Mouse (Mus musculus) ES-Bruce4 (cell line): Measurements from ENCODE around the gene Hnrnpm. TPM values are rescaled to one million over a fixed set of nuclear protein-coding genes. Genes with fewer than 3 reads are reported as not detected.

ENCODE experiments used
- H3K27ac ChIP-seq: 2 replicates; pipeline ENCODE4 v1.5.1; 2012; ENCODE audit warnings: low read length, inconsistent platforms; ENCODE audit not compliant: insufficient read depth
- H3K27me3 ChIP-seq: 2 replicates; pipeline ENCODE4 v1.6.1; 2012; ENCODE audit warnings: mild to moderate bottlenecking, low read length, inconsistent platforms; ENCODE audit not compliant: control insufficient read depth, poor library complexity, insufficient read depth, severe bottlenecking
- H3K36me3 ChIP-seq: 2 replicates; pipeline ENCODE4 v1.6.1; 2012; ENCODE audit warnings: inconsistent platforms, mild to moderate bottlenecking, low read length, moderate library complexity; ENCODE audit not compliant: control insufficient read depth, poor library complexity, insufficient read depth, severe bottlenecking
- H3K4me1 ChIP-seq: one replicate; pipeline ENCODE4 v1.8.1; 2011; ENCODE audit warnings: low read length; ENCODE audit not compliant: control insufficient read depth, insufficient read depth
- H3K4me3 ChIP-seq: 2 replicates; pipeline ENCODE4 v1.5.1; 2011; ENCODE audit warnings: low read depth, mild to moderate bottlenecking, low read length
- H3K9ac ChIP-seq: 2 replicates; pipeline ENCODE4 v1.6.1; 2012; ENCODE audit warnings: low read depth, mild to moderate bottlenecking, inconsistent platforms; ENCODE audit not compliant: poor library complexity, severe bottlenecking
- H3K9me3 ChIP-seq: replicated peaks from 2 replicates; pipeline ENCODE4 v1.6.1; 2012; ENCODE audit warnings: mild to moderate bottlenecking, low read length, inconsistent platforms; ENCODE audit not compliant: control insufficient read depth, poor library complexity, insufficient read depth, severe bottlenecking
- CTCF ChIP-seq: IDR thresholded peaks from one replicate; pipeline ENCODE4 v1.8.1; 2011; ENCODE audit warnings: low read depth, low read length
- EP300 ChIP-seq: IDR thresholded peaks from 2 replicates; pipeline ENCODE4 v1.6.1; 2011; ENCODE audit warnings: low read depth, low read length; ENCODE audit not compliant: insufficient read depth
- POLR2A ChIP-seq: IDR thresholded peaks from one replicate; pipeline ENCODE4 v1.8.1; 2011; ENCODE audit warnings: low read length; ENCODE audit not compliant: insufficient read depth
- polyA plus RNA-seq: library from polyadenylated mRNA; stranded (reverse); fragments of >200 nt; gene quantifications from 2 replicates; pipeline ENCODE4 v1.2.4, GENCODE M21; 2011; ENCODE audit warnings: low read depth; ENCODE audit not compliant: missing spikeins, insufficient read depth, insufficient read length

The Hnrnpm gene
- polyA plus RNA-seq, 1 experiment: 607 TPM

GRCm38 (mm10) chr17:33600831-33601230, 85.8 kb downstream of the Hnrnpm start:
- H3K4me1 ChIP-seq: peaks cover 4% of the 10 kb centered on the region
- no peak overlapping the region for H3K4me3 ChIP-seq
- no peaks in the 10 kb centered on the region for H3K36me3 ChIP-seq
- no peaks in the 10 kb centered on the region for H3K27me3 ChIP-seq
- H3K9me3 ChIP-seq: no peaks in the 10 kb centered on the region; the same call in 1 of the 2 replicates
- H3K27ac ChIP-seq: peak overlapping the region; percentile 74; the same call in 1 of the 2 replicates
- no peak overlapping the region for H3K9ac ChIP-seq
- TF ChIP-seq POLR2A: no peak
- TF ChIP-seq EP300: no peak
- TF ChIP-seq CTCF: no peak

- Histone ChIP-seq H3K27ac (peak overlapping the region; percentile 97), H3K4me3 (no peak overlapping the region), H3K27me3 (no peaks in the 10 kb centered on the region), H3K9ac (0 out of 2 replicates have a peak overlapping the region, but pooled peaks have one; percentile 31), H3K36me3 (no peaks in the 10 kb centered on the region), H3K4me1 (peaks cover 4% of the 10 kb centered on the region), H3K9me3 (no peaks in the 10 kb centered on the region; the same call in 1 of the 2 replicates)
- 0 out of 2 replicates have a peak, but pooled peaks have one; percentile 7 for TF ChIP-seq EP300
- no peak for TF ChIP-seq POLR2A
These were observed 86.7 kb downstream of the Hnrnpm start for GRCm38 (mm10) chr17:33599836-33600475.

- no peaks in the 10 kb centered on the region for H3K36me3 ChIP-seq
- no peak overlapping the region for H3K27ac ChIP-seq
- TF ChIP-seq POLR2A (no peak), CTCF (no peak), EP300 (no peak)
- H3K4me1 ChIP-seq: peaks cover 4% of the 10 kb centered on the region
- no peak overlapping the region for H3K9ac ChIP-seq
- no peaks in the 10 kb centered on the region; the same call in 1 of the 2 replicates for H3K9me3 ChIP-seq
- H3K27me3 ChIP-seq: no peaks in the 10 kb centered on the region
- H3K4me3 ChIP-seq: peak overlapping the region; percentile 6; the same call in 1 of the 2 replicates
These were observed 88.2 kb downstream of the Hnrnpm start for GRCm38 (mm10) chr17:33598506-33598905.

- no peaks in the 10 kb centered on the region for H3K27me3 ChIP-seq
- no peak overlapping the region for H3K27ac ChIP-seq
- H3K9me3 ChIP-seq: no peaks in the 10 kb centered on the region; the same call in 1 of the 2 replicates
- no peak for TF ChIP-seq EP300
- peak; percentile 30 for TF ChIP-seq CTCF
- peaks cover 2% of the 10 kb centered on the region for H3K4me1 ChIP-seq
- no peak overlapping the region for H3K4me3 ChIP-seq
- H3K9ac ChIP-seq: no peak overlapping the region
- H3K36me3 ChIP-seq: no peaks in the 10 kb centered on the region
These were observed 89.4 kb downstream of the Hnrnpm start for GRCm38 (mm10) chr17:33597271-33597670.

Other genes starting within 250 kb of the Hnrnpm start
- 12.7 and 15.8 TPM in 2 replicates for gene Adamts10, start 162.7 kb downstream of the Hnrnpm start, polyA plus RNA-seq
- gene Myo1f, start 131.2 kb downstream of the Hnrnpm start, polyA plus RNA-seq: 0.18 TPM in 1 of 2 replicates, not detected in the other
- gene Zfp414, start 57.8 kb downstream of the Hnrnpm start, polyA plus RNA-seq: 31.9 and 39.5 TPM in 2 replicates
- gene Pram1, start 48.8 kb downstream of the Hnrnpm start, polyA plus RNA-seq: not detected in 2 replicates
- 17.1 and 19.1 TPM in 2 replicates for gene March2, start 31.8 kb upstream of the Hnrnpm start, polyA plus RNA-seq
- 57.9 and 73.6 TPM in 2 replicates for gene Rab11b, start 73.7 kb upstream of the Hnrnpm start, polyA plus RNA-seq
- gene Angptl4, start 95.0 kb upstream of the Hnrnpm start, polyA plus RNA-seq: 3.6 and 3.9 TPM in 2 replicates
- gene Kank3, start 123.7 kb upstream of the Hnrnpm start, polyA plus RNA-seq: 40.0 and 44.7 TPM in 2 replicates
- gene Rps28, start 137.7 kb upstream of the Hnrnpm start, polyA plus RNA-seq: 3,700 and 3,844 TPM in 2 replicates
- 406 and 464 TPM in 2 replicates for gene Ndufa7, start 137.7 kb upstream of the Hnrnpm start, polyA plus RNA-seq
- gene Cd320, start 156.2 kb upstream of the Hnrnpm start, polyA plus RNA-seq: 30.6 and 35.7 TPM in 2 replicates
- gene Gm7029, start 187.0 kb upstream of the Hnrnpm start, polyA plus RNA-seq: not detected in 2 replicates
- 155 and 186 TPM in 2 replicates for gene Kifc1, start 203.8 kb upstream of the Hnrnpm start, polyA plus RNA-seq
- gene Platr17, start 218.3 kb upstream of the Hnrnpm start, polyA plus RNA-seq: 16.7 and 19.1 TPM in 2 replicates
- gene Daxx, start 222.6 kb upstream of the Hnrnpm start, polyA plus RNA-seq: 40.2 and 42.3 TPM in 2 replicates
- 81.0 and 97.3 TPM in 2 replicates for gene Tapbp, start 229.0 kb upstream of the Hnrnpm start, polyA plus RNA-seq
- 14.8 and 20.7 TPM in 2 replicates for gene Zbtb22, start 229.0 kb upstream of the Hnrnpm start, polyA plus RNA-seq
- gene Rgl2, start 242.7 kb upstream of the Hnrnpm start, polyA plus RNA-seq: 34.7 and 37.5 TPM in 2 replicates